Mouse (Mus musculus): ENCODE data around the gene Pik3cb.

GRCm38 (mm10) chr9:99180272-99180671 lies 39.9 kb upstream of the Pik3cb start:
- no peak for TF ChIP-seq POLR2A (IDR thresholded peaks at IDR 0.05; ENCODE audit: insufficient read depth, low read length)
- TF ChIP-seq CTCF (IDR thresholded peaks at IDR 0.05; ENCODE audit: low read depth, low read length), result no peak
